Mouse (Mus musculus) cortical plate, adult 2 months (tissue): ENCODE data around the gene Tanc1.

Source experiments
- CTCF ChIP-seq: fragments of 200-500 bp; IDR thresholded peaks from 2 replicates; pipeline ENCODE4 v1.5.1; 2011; ENCODE audit warnings: mild to moderate bottlenecking, control low read depth, low read length; ENCODE audit not compliant: insufficient read depth; ENCODE audit errors: extremely low read depth
- POLR2A ChIP-seq: fragments of 200-500 bp; IDR thresholded peaks from 2 replicates; pipeline ENCODE4 v1.6.1; 2011; ENCODE audit warnings: mild to moderate bottlenecking, low read length, control low read depth; ENCODE audit not compliant: insufficient read depth; ENCODE audit errors: extremely low read depth

GRCm38 (mm10) chr2:59752148-59752547 is 140.3 kb downstream of the Tanc1 start:
- TF ChIP-seq CTCF = no peak
- no peak for TF ChIP-seq POLR2A
